Mouse (Mus musculus): Measurements from ENCODE around the gene Pdxdc1. TPM values are rescaled to one million over a fixed set of nuclear protein-coding genes. Genes with fewer than 3 reads are reported as not detected.
"Not testable (repeated sequence)": the region's sequence is repeated elsewhere in the genome, so short reads cannot be mapped to it uniquely, and the experiment has no call there.

The Pdxdc1 gene
- polyA plus RNA-seq, 1 experiment from 2014 or later: 56.7 TPM

- Histone ChIP-seq H3K4me1 (no peaks in the 10 kb centered on the region), H3K27ac (no peak overlapping the region), H3K9me3 (replicated peaks) (no peaks in the 10 kb centered on the region), H3K9ac (no peak overlapping the region), H3K27me3 (no peaks in the 10 kb centered on the region), H3K36me3 (ENCODE audit: poor library complexity, severe bottlenecking) (peaks cover 91% of the 10 kb centered on the region), H3K4me3 (no peak overlapping the region), H3K4me2 (no peak overlapping the region)
- no peak for ATAC-seq
- WGBS: 94% methylated on average over 4 of the region's 4 CpGs
Observed at GRCm38 (mm10) chr16:13801231-13801630, 101.7 kb downstream of the Pdxdc1 start.

GRCm38 (mm10) chr16:13796746-13797175 lies 106.2 kb downstream of the Pdxdc1 start:
- Histone ChIP-seq H3K4me2 (no peak overlapping the region), H3K27me3 (no peaks in the 10 kb centered on the region), H3K9ac (no peak overlapping the region), H3K4me3 (no peak overlapping the region), H3K36me3 (ENCODE audit: poor library complexity, severe bottlenecking) (peaks cover 93% of the 10 kb centered on the region), H3K27ac (no peak overlapping the region), H3K9me3 (replicated peaks) (no peaks in the 10 kb centered on the region), H3K4me1 (no peaks in the 10 kb centered on the region)
- 89% methylated on average over 5 of the region's 5 CpGs for WGBS
- ATAC-seq: no peak

GRCm38 (mm10) chr16:13793441-13793840 lies 109.5 kb downstream of the Pdxdc1 start:
- H3K36me3 ChIP-seq (ENCODE audit: poor library complexity, severe bottlenecking): peaks cover 92% of the 10 kb centered on the region
- not testable (repeated sequence) for H3K4me1 ChIP-seq; H3K4me2 ChIP-seq; H3K27me3 ChIP-seq; H3K4me3 ChIP-seq; H3K9ac ChIP-seq; H3K9me3 ChIP-seq (replicated peaks); ATAC-seq; H3K27ac ChIP-seq
- 94% methylated on average over 2 of the region's 2 CpGs for WGBS

GRCm38 (mm10) chr16:13785932-13786331 lies 117.0 kb downstream of the Pdxdc1 start:
- Histone ChIP-seq H3K9ac (no peak overlapping the region), H3K9me3 (replicated peaks) (no peaks in the 10 kb centered on the region), H3K4me3 (no peak overlapping the region), H3K36me3 (ENCODE audit: poor library complexity, severe bottlenecking) (peaks cover 70% of the 10 kb centered on the region), H3K27me3 (no peaks in the 10 kb centered on the region), H3K4me2 (no peak overlapping the region), H3K4me1 (peaks cover 12% of the 10 kb centered on the region), H3K27ac (no peak overlapping the region)
- no peak for ATAC-seq
- WGBS: 86% methylated on average over 3 of the region's 3 CpGs

Small RNA genes within 50 kb of the gene (microRNA-seq; reads per million reads assigned to microRNA genes)
- not detected for gene Gm27734

Other genes with a start within 250 kb of the Pdxdc1 start
- gene Parn, start 235.0 kb downstream of the Pdxdc1 start, polyA plus RNA-seq (2015; fragmentation: Nextera tagmentation; extraction: Ambion mirVana): 39.5 and 41.3 TPM in 2 replicates
- 44.7 and 50.9 TPM in 2 replicates for gene Bfar, start 231.3 kb downstream of the Pdxdc1 start, polyA plus RNA-seq (2015; fragmentation: Nextera tagmentation; extraction: Ambion mirVana)
- gene 3110001I22Rik, start 231.2 kb downstream of the Pdxdc1 start, polyA plus RNA-seq (2015; fragmentation: Nextera tagmentation; extraction: Ambion mirVana): 9.4 and 9.9 TPM in 2 replicates
- gene Pla2g10, start 172.1 kb downstream of the Pdxdc1 start, polyA plus RNA-seq (2015; fragmentation: Nextera tagmentation; extraction: Ambion mirVana): 0.20 and 0.53 TPM in 2 replicates
- 109 and 116 TPM in 2 replicates for gene Rrn3, start 122.4 kb downstream of the Pdxdc1 start, polyA plus RNA-seq (2015; fragmentation: Nextera tagmentation; extraction: Ambion mirVana)
- gene Ntan1, start 84.3 kb downstream of the Pdxdc1 start, polyA plus RNA-seq (2015; fragmentation: Nextera tagmentation; extraction: Ambion mirVana): 214 and 225 TPM in 2 replicates
- 5.4 and 7.0 TPM in 2 replicates for gene Mpv17l, start within 50 bp of the Pdxdc1 start, polyA plus RNA-seq (2015; fragmentation: Nextera tagmentation; extraction: Ambion mirVana)
- gene 2900011O08Rik, start 83.5 kb upstream of the Pdxdc1 start, polyA plus RNA-seq (2015; fragmentation: Nextera tagmentation; extraction: Ambion mirVana): 70.1 and 83.2 TPM in 2 replicates
- 0.71 and 0.74 TPM in 2 replicates for gene Ifitm7, start 83.8 kb upstream of the Pdxdc1 start, polyA plus RNA-seq (2015; fragmentation: Nextera tagmentation; extraction: Ambion mirVana)

Measured in forebrain, embryonic 13.5 days (tissue).